Mouse (Mus musculus): ENCODE results near the gene Gm49342.

DNA sequence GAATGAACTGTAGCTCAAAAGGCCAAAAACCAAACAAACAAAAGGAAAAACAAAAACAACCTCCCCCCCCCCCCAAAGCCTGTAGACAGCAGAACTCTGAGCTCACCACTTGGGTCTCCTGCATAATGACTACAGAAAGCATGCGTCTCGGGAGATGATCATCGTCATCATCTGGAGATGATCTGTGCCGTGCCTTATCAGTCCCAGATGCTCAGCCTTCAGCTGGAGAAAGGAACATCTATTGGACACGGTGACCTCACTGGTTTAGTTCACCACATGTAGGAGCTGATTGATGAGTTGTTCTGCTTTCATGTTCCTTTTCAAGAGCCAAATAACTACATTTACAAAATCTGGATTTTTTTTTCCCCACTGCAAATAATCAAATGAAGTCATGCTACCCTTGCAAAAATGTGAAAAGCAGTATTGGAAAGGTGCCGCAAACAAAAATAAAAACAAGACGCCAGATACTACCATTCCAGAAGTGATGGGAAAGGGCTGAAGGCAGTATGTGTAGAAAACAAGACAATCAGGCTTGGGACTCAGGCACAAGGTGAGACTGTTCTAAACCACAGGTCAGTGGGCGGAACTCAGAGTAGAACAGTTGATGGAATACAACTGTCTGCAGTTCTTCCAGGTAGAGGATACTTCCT is 63.0 kb downstream of the Gm49342 start, which contains the start of gene Rnase10:
- no peak for TF ChIP-seq CTCF (IDR thresholded peaks at IDR 0.05; ENCODE audit: low read depth)
- TF ChIP-seq EP300 (IDR thresholded peaks at IDR 0.05; ENCODE audit: low read depth), result no peak

Data from liver, postnatal 0 days (tissue).